12 mouse cellular contexts compared by ENCODE assay signal in genomic region chr17:45726249-45726648, GRCm38 (mm10). TPM values are rescaled to one million over a fixed set of nuclear protein-coding genes. Genes with fewer than 3 reads are reported as not detected.
DNase-seq lines count a peak whose midpoint lies in the region; ATAC-seq and TF ChIP-seq lines count a peak whose summit lies in the region.
"Had no signal": no experiment of that assay in that cellular context is flagged by ENCODE, and none has a peak within 500 bp of the region (broad histone marks: within the 10 kb centered on the region; RNA-seq: fewer than 3 reads in every experiment).

No protein-coding gene starts in this region.

- 0 out of 2 replicates have a peak overlapping the region, but pooled peaks have one; percentile 10 for H3K27ac ChIP-seq in intestine, embryonic 14.5 days (ENCODE audit: low read depth)
- peak overlapping the region; percentile 73 for H3K27ac ChIP-seq in liver, embryonic 13.5 days
- peak overlapping the region; percentile 6; the same call in 1 of the 2 replicates for H3K27ac ChIP-seq in small intestine, adult 2 months (ENCODE audit: insufficient read depth, low read depth, low read length)
- no peak overlapping the region for H3K27ac ChIP-seq in forebrain, embryonic 13.5 days
- H3K27ac ChIP-seq: hindbrain, embryonic 15.5 days; limb, embryonic 13.5 days had no signal

- peak; percentile 57 for DNase-seq in thymus, postnatal 0 days (ENCODE audit: low spot score)
- DNase-seq in thymus, postnatal 36 days, result no peak
- peak; percentile 72 for DNase-seq in intestine, embryonic 14.5 days (ENCODE audit: low spot score)
- peak; percentile 71 for DNase-seq in liver, embryonic 13.5 days
- no peak for DNase-seq in cerebellum, postnatal 4 days (ENCODE audit: low spot score in 2 of 2)
- DNase-seq: adrenal gland, postnatal 14 days; cerebellum, adult 2 months had no signal

- no peaks in the 10 kb centered on the region for H3K9me3 ChIP-seq in intestine, embryonic 14.5 days (ENCODE audit: control insufficient read depth, low read length)
- no peaks in the 10 kb centered on the region for H3K9me3 ChIP-seq in liver, embryonic 13.5 days (replicated peaks)
- H3K9me3 ChIP-seq in forebrain, embryonic 13.5 days (replicated peaks), result no peaks in the 10 kb centered on the region
- H3K9me3 ChIP-seq: hindbrain, embryonic 15.5 days; limb, embryonic 13.5 days had no signal

- H3K4me3 ChIP-seq in intestine, embryonic 14.5 days (ENCODE audit: low read depth, low read length), result no peak overlapping the region
- no peak overlapping the region for H3K4me3 ChIP-seq in liver, embryonic 13.5 days (replicated peaks)
- H3K4me3 ChIP-seq in small intestine, adult 2 months (ENCODE audit: low read depth, low read length), result no peak overlapping the region
- H3K4me3 ChIP-seq in forebrain, embryonic 13.5 days, result no peak overlapping the region
- H3K4me3 ChIP-seq: hindbrain, embryonic 15.5 days; limb, embryonic 13.5 days had no signal

- ATAC-seq in intestine, embryonic 14.5 days (replicated peaks; ENCODE audit: low FRiP score, low TSS enrichment, low read depth), result peak; percentile 56
- ATAC-seq in liver, embryonic 13.5 days (ENCODE audit: low read depth), result peak; percentile 86
- ATAC-seq in forebrain, embryonic 13.5 days, result no peak

- TF ChIP-seq POLR2A in small intestine, adult 2 months (IDR thresholded peaks at IDR 0.05; ENCODE audit: low read depth, low read length), result no peak

- H3K4me1 ChIP-seq in intestine, embryonic 14.5 days (replicated peaks; ENCODE audit: control insufficient read depth, insufficient read depth, low read length), result peaks cover 7% of the 10 kb centered on the region; the same call in 1 of the 2 replicates
- peaks cover 41% of the 10 kb centered on the region for H3K4me1 ChIP-seq in liver, embryonic 13.5 days (replicated peaks)
- peaks cover 11% of the 10 kb centered on the region for H3K4me1 ChIP-seq in small intestine, adult 2 months (ENCODE audit: control insufficient read depth, insufficient read depth, insufficient read length, low read length)
- H3K4me1 ChIP-seq in forebrain, embryonic 13.5 days, result peaks cover 14% of the 10 kb centered on the region

- H3K4me2 ChIP-seq in intestine, embryonic 14.5 days (ENCODE audit: low read length), result peak overlapping the region; percentile 11; the same call in 1 of the 2 replicates
- H3K4me2 ChIP-seq in liver, embryonic 13.5 days, result peak overlapping the region; percentile 46
- no peak overlapping the region for H3K4me2 ChIP-seq in forebrain, embryonic 13.5 days
- H3K4me2 ChIP-seq: hindbrain, embryonic 15.5 days; limb, embryonic 13.5 days had no signal

- H3K27me3 ChIP-seq in intestine, embryonic 14.5 days (replicated peaks; ENCODE audit: control insufficient read depth, insufficient read depth, low read length), result no peaks in the 10 kb centered on the region
- peaks cover 5% of the 10 kb centered on the region; the same call in 1 of the 2 replicates for H3K27me3 ChIP-seq in liver, embryonic 13.5 days
- no peaks in the 10 kb centered on the region for H3K27me3 ChIP-seq in small intestine, adult 2 months (ENCODE audit: control insufficient read depth, insufficient read depth, low read length)
- peaks cover 2% of the 10 kb centered on the region; the same call in 1 of the 2 replicates for H3K27me3 ChIP-seq in forebrain, embryonic 13.5 days
- H3K27me3 ChIP-seq: hindbrain, embryonic 15.5 days; limb, embryonic 13.5 days had no signal

- WGBS in intestine, embryonic 14.5 days, result 37% methylated on average over 7 of the region's 7 CpGs
- WGBS in liver, embryonic 13.5 days (ENCODE audit: insufficient replicate concordance), result 35% methylated on average over 7 of the region's 7 CpGs
- WGBS in small intestine, adult 2 months, result 19% methylated on average over 7 of the region's 7 CpGs
- WGBS in forebrain, embryonic 13.5 days, result 70% methylated on average over 7 of the region's 7 CpGs

- no peak for TF ChIP-seq CTCF in small intestine, adult 2 months (IDR thresholded peaks at IDR 0.05; ENCODE audit: extremely low read depth, insufficient read length, insufficient replicate concordance, low read depth, low read length)

- no peaks in the 10 kb centered on the region for H3K36me3 ChIP-seq in intestine, embryonic 14.5 days (ENCODE audit: control insufficient read depth, insufficient read depth, low read length)
- no peaks in the 10 kb centered on the region for H3K36me3 ChIP-seq in liver, embryonic 13.5 days
- no peaks in the 10 kb centered on the region for H3K36me3 ChIP-seq in small intestine, adult 2 months (ENCODE audit: control insufficient read depth, insufficient read depth, low read length)
- H3K36me3 ChIP-seq in forebrain, embryonic 13.5 days (ENCODE audit: poor library complexity, severe bottlenecking), result no peaks in the 10 kb centered on the region
- H3K36me3 ChIP-seq: hindbrain, embryonic 15.5 days; limb, embryonic 13.5 days had no signal

- peak overlapping the region; percentile 3; the same call in 1 of the 2 replicates for H3K9ac ChIP-seq in intestine, embryonic 14.5 days (ENCODE audit: low read length)
- peak overlapping the region; percentile 63 for H3K9ac ChIP-seq in liver, embryonic 13.5 days
- no peak overlapping the region for H3K9ac ChIP-seq in forebrain, embryonic 13.5 days
- H3K9ac ChIP-seq: hindbrain, embryonic 15.5 days had no signal

RNA-seq across cellular contexts. Expression of gene 1600014C23Rik, which starts 7.4 kb away (rescaled TPM):
- not detected in 2 replicates for polyA plus RNA-seq in thymus, postnatal 0 days (2015; fragmentation: Nextera tagmentation; extraction: Ambion mirVana)
- polyA plus RNA-seq in intestine, embryonic 14.5 days (2014; fragmentation: Nextera tagmentation; extraction: Ambion mirVana), result not detected in 2 replicates
- polyA plus RNA-seq in liver, embryonic 13.5 days (2015; fragmentation: Nextera tagmentation; extraction: Ambion mirVana), result not detected in 2 replicates
- polyA plus RNA-seq in small intestine, adult 2 months (2012; rRNA removed), result not detected in 2 replicates
- polyA plus RNA-seq in forebrain, embryonic 13.5 days (2015; fragmentation: Nextera tagmentation; extraction: Ambion mirVana), result 0.48 TPM in 1 of 2 replicates, not detected in the other
- polyA plus RNA-seq: embryonic facial prominence, embryonic 14.5 days; limb, embryonic 13.5 days had no signal

RNA-seq across cellular contexts. Expression of gene Tmem63b, which starts 39.5 kb away (rescaled TPM):
- polyA plus RNA-seq in thymus, postnatal 0 days (2015; fragmentation: Nextera tagmentation; extraction: Ambion mirVana), result 16.6 and 18.6 TPM in 2 replicates
- 25.2 and 29.3 TPM in 2 replicates for polyA plus RNA-seq in intestine, embryonic 14.5 days (2014; fragmentation: Nextera tagmentation; extraction: Ambion mirVana)
- polyA plus RNA-seq in liver, embryonic 13.5 days (2015; fragmentation: Nextera tagmentation; extraction: Ambion mirVana), result 7.7 and 8.3 TPM in 2 replicates
- 42.6 and 65.0 TPM in 2 replicates for polyA plus RNA-seq in small intestine, adult 2 months (2012; rRNA removed)
- 91.1 and 92.9 TPM in 2 replicates for polyA plus RNA-seq in forebrain, embryonic 13.5 days (2015; fragmentation: Nextera tagmentation; extraction: Ambion mirVana)

RNA-seq across cellular contexts. Expression of gene Mrpl14, which starts 40.1 kb away (rescaled TPM):
- 174 and 197 TPM in 2 replicates for polyA plus RNA-seq in thymus, postnatal 0 days (2015; fragmentation: Nextera tagmentation; extraction: Ambion mirVana)
- 168 and 173 TPM in 2 replicates for polyA plus RNA-seq in intestine, embryonic 14.5 days (2014; fragmentation: Nextera tagmentation; extraction: Ambion mirVana)
- 123 and 133 TPM in 2 replicates for polyA plus RNA-seq in liver, embryonic 13.5 days (2015; fragmentation: Nextera tagmentation; extraction: Ambion mirVana)
- polyA plus RNA-seq in small intestine, adult 2 months (2012; rRNA removed), result 105 and 161 TPM in 2 replicates
- polyA plus RNA-seq in forebrain, embryonic 13.5 days (2015; fragmentation: Nextera tagmentation; extraction: Ambion mirVana), result 116 and 125 TPM in 2 replicates

Comparison
In these comparisons a context has a peak if more than half of its experiments do, and no peak if none do; other contexts are left out.
1. DNase-seq: peak in thymus, postnatal 0 days (single experiment), intestine, embryonic 14.5 days (single experiment) and liver, embryonic 13.5 days (single experiment); none in thymus, postnatal 36 days (0 of 2) and cerebellum, postnatal 4 days (0 of 2).